Mouse (Mus musculus): Measurements from ENCODE around the gene Herc4. TPM values are rescaled to one million over a fixed set of nuclear protein-coding genes. Genes with fewer than 3 reads are reported as not detected.

The Herc4 gene
- total and polyA plus RNA-seq, 2 experiments from 2014 or later, result 20.4 to 24.8 TPM

- Histone ChIP-seq H3K4me3 (ENCODE audit: low read depth, low read length) (no peak overlapping the region), H3K27me3 (ENCODE audit: insufficient read depth, low read length) (no peaks in the 10 kb centered on the region), H3K4me2 (ENCODE audit: low read depth, low read length, poor library complexity, severe bottlenecking) (no peak overlapping the region), H3K9ac (replicated peaks; ENCODE audit: low read length, poor library complexity, severe bottlenecking) (no peak overlapping the region), H3K4me1 (ENCODE audit: insufficient read depth, low read length) (no peaks in the 10 kb centered on the region), H3K36me3 (ENCODE audit: insufficient read depth, low read length) (no peaks in the 10 kb centered on the region), H3K27ac (ENCODE audit: low read depth, low read length) (no peak overlapping the region), H3K9me3 (ENCODE audit: low read length) (no peaks in the 10 kb centered on the region)
- WGBS, result 46% methylated on average over 3 of the region's 3 CpGs
- no peak for DNase-seq (ENCODE audit: low spot score)
- ATAC-seq (ENCODE audit: low FRiP score), result no peak
- TF ChIP-seq CTCF (IDR thresholded peaks at IDR 0.05), result no peak
Observed at GRCm38 (mm10) chr10:63258696-63259095, 15.1 kb downstream of the Herc4 start.

GRCm38 (mm10) chr10:63259340-63259739 lies 15.7 kb downstream of the Herc4 start:
- WGBS, result 86% methylated on average over 3 of the region's 3 CpGs
- H3K9ac ChIP-seq (replicated peaks; ENCODE audit: low read length, poor library complexity, severe bottlenecking), result no peak overlapping the region
- H3K27me3 ChIP-seq (ENCODE audit: insufficient read depth, low read length), result no peaks in the 10 kb centered on the region
- ATAC-seq (ENCODE audit: low FRiP score) (no peak), DNase-seq (ENCODE audit: low spot score) (no peak)
- H3K4me2 ChIP-seq (ENCODE audit: low read depth, low read length, poor library complexity, severe bottlenecking), result no peak overlapping the region
- H3K27ac ChIP-seq (ENCODE audit: low read depth, low read length), result no peak overlapping the region
- no peak for TF ChIP-seq CTCF (IDR thresholded peaks at IDR 0.05)
- no peaks in the 10 kb centered on the region for H3K4me1 ChIP-seq (ENCODE audit: insufficient read depth, low read length)
- no peak overlapping the region for H3K4me3 ChIP-seq (ENCODE audit: low read depth, low read length)
- no peaks in the 10 kb centered on the region for H3K36me3 ChIP-seq (ENCODE audit: insufficient read depth, low read length)
- H3K9me3 ChIP-seq (ENCODE audit: low read length), result no peaks in the 10 kb centered on the region

- H3K27ac ChIP-seq (ENCODE audit: low read depth, low read length), result no peak overlapping the region
- H3K4me2 ChIP-seq (ENCODE audit: low read depth, low read length, poor library complexity, severe bottlenecking), result no peak overlapping the region
- no peak for ATAC-seq (ENCODE audit: low FRiP score)
- H3K36me3 ChIP-seq (ENCODE audit: insufficient read depth, low read length), result no peaks in the 10 kb centered on the region
- DNase-seq (ENCODE audit: low spot score), result no peak
- H3K9me3 ChIP-seq (ENCODE audit: low read length), result no peaks in the 10 kb centered on the region
- H3K4me1 ChIP-seq (ENCODE audit: insufficient read depth, low read length), result no peaks in the 10 kb centered on the region
- no peak for TF ChIP-seq CTCF (IDR thresholded peaks at IDR 0.05)
- H3K4me3 ChIP-seq (ENCODE audit: low read depth, low read length), result no peak overlapping the region
- H3K27me3 ChIP-seq (ENCODE audit: insufficient read depth, low read length), result no peaks in the 10 kb centered on the region
- no peak overlapping the region for H3K9ac ChIP-seq (replicated peaks; ENCODE audit: low read length, poor library complexity, severe bottlenecking)
- WGBS, result 91% methylated on average over 2 of the region's 2 CpGs
Observed at GRCm38 (mm10) chr10:63267941-63268340, 24.3 kb downstream of the Herc4 start.

- ATAC-seq (ENCODE audit: low FRiP score) (no peak), DNase-seq (ENCODE audit: low spot score) (no peak)
- Histone ChIP-seq H3K27me3 (ENCODE audit: insufficient read depth, low read length) (no peaks in the 10 kb centered on the region), H3K4me3 (ENCODE audit: low read depth, low read length) (no peak overlapping the region), H3K27ac (ENCODE audit: low read depth, low read length) (no peak overlapping the region), H3K4me2 (ENCODE audit: low read depth, low read length, poor library complexity, severe bottlenecking) (no peak overlapping the region), H3K4me1 (ENCODE audit: insufficient read depth, low read length) (no peaks in the 10 kb centered on the region), H3K36me3 (ENCODE audit: insufficient read depth, low read length) (peaks cover 7% of the 10 kb centered on the region; the same call in 1 of the 2 replicates), H3K9ac (replicated peaks; ENCODE audit: low read length, poor library complexity, severe bottlenecking) (no peak overlapping the region), H3K9me3 (ENCODE audit: low read length) (no peaks in the 10 kb centered on the region)
- TF ChIP-seq CTCF (IDR thresholded peaks at IDR 0.05), result no peak
Observed at GRCm38 (mm10) chr10:63272401-63272800, 28.8 kb downstream of the Herc4 start.

- no peak overlapping the region for H3K4me2 ChIP-seq (ENCODE audit: low read depth, low read length, poor library complexity, severe bottlenecking)
- H3K27me3 ChIP-seq (ENCODE audit: insufficient read depth, low read length), result no peaks in the 10 kb centered on the region
- DNase-seq (ENCODE audit: low spot score) (no peak), ATAC-seq (ENCODE audit: low FRiP score) (no peak)
- no peaks in the 10 kb centered on the region for H3K4me1 ChIP-seq (ENCODE audit: insufficient read depth, low read length)
- WGBS, result 94% methylated on average over 5 of the region's 5 CpGs
- TF ChIP-seq CTCF (IDR thresholded peaks at IDR 0.05), result no peak
- H3K4me3 ChIP-seq (ENCODE audit: low read depth, low read length), result no peak overlapping the region
- H3K36me3 ChIP-seq (ENCODE audit: insufficient read depth, low read length), result peaks cover 7% of the 10 kb centered on the region; the same call in 1 of the 2 replicates
- H3K9me3 ChIP-seq (ENCODE audit: low read length), result no peaks in the 10 kb centered on the region
- H3K27ac ChIP-seq (ENCODE audit: low read depth, low read length), result no peak overlapping the region
- H3K9ac ChIP-seq (replicated peaks; ENCODE audit: low read length, poor library complexity, severe bottlenecking), result no peak overlapping the region
Observed at GRCm38 (mm10) chr10:63272868-63273267, 29.3 kb downstream of the Herc4 start.

GRCm38 (mm10) chr10:63277010-63277409 lies 33.4 kb downstream of the Herc4 start:
- 92% methylated on average over 3 of the region's 3 CpGs for WGBS
- no peak overlapping the region for H3K27ac ChIP-seq (ENCODE audit: low read depth, low read length)
- no peaks in the 10 kb centered on the region for H3K9me3 ChIP-seq (ENCODE audit: low read length)
- H3K36me3 ChIP-seq (ENCODE audit: insufficient read depth, low read length), result peaks cover 17% of the 10 kb centered on the region
- no peaks in the 10 kb centered on the region for H3K27me3 ChIP-seq (ENCODE audit: insufficient read depth, low read length)
- H3K4me3 ChIP-seq (ENCODE audit: low read depth, low read length), result no peak overlapping the region
- H3K4me2 ChIP-seq (ENCODE audit: low read depth, low read length, poor library complexity, severe bottlenecking), result no peak overlapping the region
- ATAC-seq (ENCODE audit: low FRiP score), result no peak
- no peaks in the 10 kb centered on the region for H3K4me1 ChIP-seq (ENCODE audit: insufficient read depth, low read length)
- no peak for DNase-seq (ENCODE audit: low spot score)
- TF ChIP-seq CTCF (IDR thresholded peaks at IDR 0.05), result no peak
- H3K9ac ChIP-seq (replicated peaks; ENCODE audit: low read length, poor library complexity, severe bottlenecking), result no peak overlapping the region
